Mouse (Mus musculus) limb, embryonic 13.5 days (tissue): ENCODE data around the gene Syn3. TPM values are rescaled to one million over a fixed set of nuclear protein-coding genes. Genes with fewer than 3 reads are reported as not detected.

ENCODE experiments used
- ATAC-seq: fragments of 200-750 bp; cut with Nextera tagmentation; 2 replicates; pipeline ENCODE4 v1.8.0; 2017; ENCODE audit warnings: low read depth, moderate number of reproducible peaks, moderate TSS enrichment; ENCODE audit not compliant: low FRiP score
- H3K27ac ChIP-seq: fragments of 300-500 bp; sonication (generic); 2 replicates; pipeline ENCODE4 v1.5.1; 2015; ENCODE audit warnings: inconsistent platforms, mild to moderate bottlenecking, moderate library complexity
- H3K27me3 ChIP-seq: fragments of 300-500 bp; sonication (generic); 2 replicates; pipeline ENCODE4 v1.6.1; 2015; ENCODE audit warnings: mild to moderate bottlenecking, inconsistent platforms
- H3K36me3 ChIP-seq: fragments of 300-500 bp; sonication (generic); 2 replicates; pipeline ENCODE4 v1.6.1; 2015; ENCODE audit warnings: inconsistent platforms, mild to moderate bottlenecking, moderate library complexity
- H3K4me1 ChIP-seq: fragments of 300-500 bp; sonication (generic); 2 replicates; pipeline ENCODE4 v1.6.1; 2015; ENCODE audit warnings: inconsistent platforms
- H3K4me2 ChIP-seq: fragments of 300-500 bp; sonication (generic); replicated peaks from 2 replicates; pipeline ENCODE4 v1.6.1; 2015; ENCODE audit warnings: inconsistent platforms, mild to moderate bottlenecking, moderate library complexity
- H3K4me3 ChIP-seq: fragments of 300-500 bp; sonication (generic); 2 replicates; pipeline ENCODE4 v1.5.1; 2015; ENCODE audit warnings: moderate library complexity, mild to moderate bottlenecking, inconsistent platforms
- H3K9ac ChIP-seq: fragments of 300-500 bp; sonication (generic); 2 replicates; pipeline ENCODE4 v1.6.1; 2015; ENCODE audit warnings: mild to moderate bottlenecking, inconsistent platforms
- H3K9me3 ChIP-seq: fragments of 300-500 bp; sonication (generic); 2 replicates; pipeline ENCODE4 v1.6.1; 2016; ENCODE audit warnings: inconsistent platforms
- WGBS: fragments of 180-500 bp; shearing (Covaris S2); methylation state at CpG from one replicate; pipeline ENCODE4 v1.1.7; 2015; 5-methylcytosine and 5-hydroxymethylcytosine counted together
- polyA plus RNA-seq: library from polyadenylated mRNA; unstranded; fragments of >200 nt; fragmentation: Nextera tagmentation; extraction: Ambion mirVana; gene quantifications from 2 replicates; pipeline ENCODE4 v1.2.1, GENCODE M21; 2015

Syn3 gene
- polyA plus RNA-seq, 1 experiment from 2014 or later = 3.1 TPM

GRCm38 (mm10) chr10:86114431-86114848 lies 384.3 kb downstream of the Syn3 start:
- Histone ChIP-seq H3K4me2 (no peak overlapping the region), H3K4me1 (peaks cover 4% of the 10 kb centered on the region; the same call in 1 of the 2 replicates), H3K27ac (no peak overlapping the region), H3K9me3 (no peaks in the 10 kb centered on the region), H3K9ac (no peak overlapping the region), H3K36me3 (no peaks in the 10 kb centered on the region), H3K4me3 (no peak overlapping the region), H3K27me3 (no peaks in the 10 kb centered on the region)
- no peak for ATAC-seq
- WGBS = 41% methylated on average over 5 of the region's 5 CpGs

GRCm38 (mm10) chr10:86108797-86109196 lies 389.9 kb downstream of the Syn3 start:
- Histone ChIP-seq H3K27me3 (no peaks in the 10 kb centered on the region), H3K4me3 (no peak overlapping the region), H3K4me2 (no peak overlapping the region), H3K36me3 (no peaks in the 10 kb centered on the region), H3K4me1 (peaks cover 4% of the 10 kb centered on the region; the same call in 1 of the 2 replicates), H3K9me3 (no peaks in the 10 kb centered on the region), H3K9ac (no peak overlapping the region), H3K27ac (no peak overlapping the region)
- ATAC-seq = no peak
- WGBS = 94% methylated on average over 4 of the region's 4 CpGs

- no peak for ATAC-seq
- Histone ChIP-seq H3K4me1 (peaks cover 4% of the 10 kb centered on the region; the same call in 1 of the 2 replicates), H3K27ac (no peak overlapping the region), H3K4me2 (no peak overlapping the region), H3K9me3 (no peaks in the 10 kb centered on the region), H3K27me3 (no peaks in the 10 kb centered on the region), H3K4me3 (no peak overlapping the region), H3K36me3 (no peaks in the 10 kb centered on the region), H3K9ac (no peak overlapping the region)
- WGBS = 78% methylated on average over 4 of the region's 4 CpGs
These were observed 391.0 kb downstream of the Syn3 start for GRCm38 (mm10) chr10:86107681-86108080.

- Histone ChIP-seq H3K9me3 (0 out of 2 replicates have a peak, but pooled peaks cover 7% of the 10 kb centered on the region), H3K36me3 (no peaks in the 10 kb centered on the region), H3K4me1 (no peaks in the 10 kb centered on the region), H3K27me3 (no peaks in the 10 kb centered on the region), H3K4me2 (no peak overlapping the region), H3K9ac (no peak overlapping the region), H3K27ac (no peak overlapping the region), H3K4me3 (no peak overlapping the region)
- no peak for ATAC-seq
These were observed 394.7 kb downstream of the Syn3 start for GRCm38 (mm10) chr10:86103976-86104375.

- H3K36me3 ChIP-seq = no peaks in the 10 kb centered on the region
- WGBS = 83% methylated on average over 3 of the region's 3 CpGs
These were observed 398.3 kb downstream of the Syn3 start for GRCm38 (mm10) chr10:86100281-86100851.

GRCm38 (mm10) chr10:86098363-86098762 lies 400.3 kb downstream of the Syn3 start:
- Histone ChIP-seq H3K9ac (no peak overlapping the region), H3K27ac (no peak overlapping the region), H3K4me1 (no peaks in the 10 kb centered on the region), H3K4me2 (no peak overlapping the region), H3K9me3 (0 out of 2 replicates have a peak, but pooled peaks cover 9% of the 10 kb centered on the region), H3K4me3 (no peak overlapping the region), H3K27me3 (no peaks in the 10 kb centered on the region), H3K36me3 (no peaks in the 10 kb centered on the region)
- no peak for ATAC-seq
- WGBS = 78% methylated on average over 6 of the region's 6 CpGs

More at GRCm38 (mm10) chr10:86100281-86100851, 398.3 kb downstream of the Syn3 start:
- Histone ChIP-seq H3K4me2 (no peak overlapping the region), H3K9ac (no peak overlapping the region), H3K9me3 (0 out of 2 replicates have a peak, but pooled peaks cover 9% of the 10 kb centered on the region), H3K4me3 (no peak overlapping the region), H3K27me3 (no peaks in the 10 kb centered on the region), H3K27ac (no peak overlapping the region), H3K4me1 (no peaks in the 10 kb centered on the region)
- no peak for ATAC-seq

- no peaks in the 10 kb centered on the region for H3K27me3 ChIP-seq
- no peak overlapping the region for H3K9ac ChIP-seq
- ATAC-seq = no peak
- 0 out of 2 replicates have a peak, but pooled peaks cover 3% of the 10 kb centered on the region for H3K4me1 ChIP-seq
- no peaks in the 10 kb centered on the region for H3K9me3 ChIP-seq
- H3K36me3 ChIP-seq = no peaks in the 10 kb centered on the region
- H3K4me2 ChIP-seq = no peak overlapping the region
- WGBS = 62% methylated on average over 14 of the region's 14 CpGs
- no peak overlapping the region for H3K4me3 ChIP-seq
- no peak overlapping the region for H3K27ac ChIP-seq
These were observed 405.3 kb downstream of the Syn3 start for GRCm38 (mm10) chr10:86093109-86094035.

GRCm38 (mm10) chr10:86091919-86092318 lies 406.8 kb downstream of the Syn3 start:
- H3K27ac ChIP-seq = no peak overlapping the region
- no peaks in the 10 kb centered on the region for H3K27me3 ChIP-seq
- no peak overlapping the region for H3K4me3 ChIP-seq
- H3K4me1 ChIP-seq = 0 out of 2 replicates have a peak, but pooled peaks cover 3% of the 10 kb centered on the region
- no peaks in the 10 kb centered on the region for H3K36me3 ChIP-seq
- 54% methylated on average over 10 of the region's 10 CpGs for WGBS
- no peak for ATAC-seq
- no peak overlapping the region for H3K4me2 ChIP-seq
- H3K9ac ChIP-seq = no peak overlapping the region
- H3K9me3 ChIP-seq = no peaks in the 10 kb centered on the region

GRCm38 (mm10) chr10:86079921-86080320 lies 418.8 kb downstream of the Syn3 start:
- no peaks in the 10 kb centered on the region for H3K27me3 ChIP-seq
- WGBS = 87% methylated on average over 9 of the region's 9 CpGs
- H3K4me2 ChIP-seq = no peak overlapping the region
- H3K9me3 ChIP-seq = no peaks in the 10 kb centered on the region
- H3K4me1 ChIP-seq = no peaks in the 10 kb centered on the region
- no peak overlapping the region for H3K27ac ChIP-seq
- H3K36me3 ChIP-seq = no peaks in the 10 kb centered on the region
- H3K4me3 ChIP-seq = no peak overlapping the region
- no peak overlapping the region for H3K9ac ChIP-seq
- ATAC-seq = no peak

GRCm38 (mm10) chr10:86078761-86079160 lies 419.9 kb downstream of the Syn3 start:
- Histone ChIP-seq H3K4me3 (no peak overlapping the region), H3K9ac (no peak overlapping the region), H3K4me2 (no peak overlapping the region), H3K4me1 (no peaks in the 10 kb centered on the region), H3K9me3 (peaks cover 4% of the 10 kb centered on the region; the same call in 1 of the 2 replicates), H3K36me3 (no peaks in the 10 kb centered on the region), H3K27me3 (no peaks in the 10 kb centered on the region), H3K27ac (no peak overlapping the region)
- 96% methylated on average over 2 of the region's 2 CpGs for WGBS
- ATAC-seq = no peak

GRCm38 (mm10) chr10:86077272-86077671 lies 421.4 kb downstream of the Syn3 start:
- Histone ChIP-seq H3K27me3 (no peaks in the 10 kb centered on the region), H3K27ac (no peak overlapping the region), H3K9me3 (peaks cover 6% of the 10 kb centered on the region; the same call in 1 of the 2 replicates), H3K9ac (no peak overlapping the region), H3K4me1 (no peaks in the 10 kb centered on the region), H3K4me2 (no peak overlapping the region), H3K36me3 (no peaks in the 10 kb centered on the region), H3K4me3 (no peak overlapping the region)
- ATAC-seq = no peak
- WGBS = 84% methylated on average over 2 of the region's 2 CpGs

- ATAC-seq = no peak
- no peak overlapping the region for H3K4me3 ChIP-seq
- H3K4me1 ChIP-seq = no peaks in the 10 kb centered on the region
- H3K9me3 ChIP-seq = peaks cover 6% of the 10 kb centered on the region; the same call in 1 of the 2 replicates
- no peaks in the 10 kb centered on the region for H3K36me3 ChIP-seq
- H3K4me2 ChIP-seq = no peak overlapping the region
- 81% methylated on average over 9 of the region's 9 CpGs for WGBS
- H3K27ac ChIP-seq = no peak overlapping the region
- H3K9ac ChIP-seq = no peak overlapping the region
- no peaks in the 10 kb centered on the region for H3K27me3 ChIP-seq
These were observed 423.6 kb downstream of the Syn3 start for GRCm38 (mm10) chr10:86074971-86075711.
